9 mouse cellular contexts compared by ENCODE assay signal in the genomic region with DNA sequence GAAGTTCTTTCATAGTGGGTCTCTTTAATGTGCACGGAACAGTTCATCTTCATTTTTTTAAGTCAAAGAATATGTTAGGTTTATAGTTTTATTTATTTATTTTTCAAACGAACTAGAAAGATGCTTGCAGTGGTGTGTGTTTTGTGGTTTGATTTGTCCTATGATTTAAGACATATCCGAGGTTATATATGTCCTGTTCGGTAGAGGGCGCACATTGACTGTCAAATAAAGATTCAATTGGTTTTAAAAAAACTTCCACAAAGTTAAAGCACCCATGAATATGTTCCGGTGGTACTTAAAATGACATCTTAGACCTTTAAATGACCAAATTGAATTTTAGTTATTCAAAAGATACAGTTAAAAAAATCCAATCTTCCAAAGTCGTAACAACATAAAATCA. TPM values are rescaled to one million over a fixed set of nuclear protein-coding genes. Genes with fewer than 3 reads are reported as not detected.
A peak's percentile ranks its signal among the peaks of the same experiment; 100 is the strongest.
DNase-seq lines count a peak whose midpoint lies in the region; ATAC-seq and TF ChIP-seq lines count a peak whose summit lies in the region.
"Had no signal": no experiment of that assay in that cellular context is flagged by ENCODE, and none has a peak within 500 bp of the region (broad histone marks: within the 10 kb centered on the region; RNA-seq: fewer than 3 reads in every experiment).

No protein-coding gene starts in this region.

- no peaks in the 10 kb centered on the region for H3K9me3 ChIP-seq in embryonic facial prominence, embryonic 13.5 days
- H3K9me3 ChIP-seq in hindbrain, postnatal 0 days (ENCODE audit: low read length): no peaks in the 10 kb centered on the region

- H3K4me2 ChIP-seq in embryonic facial prominence, embryonic 13.5 days: peak overlapping the region; percentile 81
- peak overlapping the region; percentile 95 for H3K4me2 ChIP-seq in hindbrain, postnatal 0 days (ENCODE audit: low read depth, low read length)

- H3K79me2 ChIP-seq in liver, adult 2 months (ENCODE audit: control insufficient read depth, insufficient read depth, low read length): no peaks in the 10 kb centered on the region

- H3K4me1 ChIP-seq in embryonic facial prominence, embryonic 13.5 days: peaks cover 9% of the 10 kb centered on the region
- peaks cover 11% of the 10 kb centered on the region for H3K4me1 ChIP-seq in hindbrain, postnatal 0 days (ENCODE audit: insufficient read depth, low read length)
- peaks cover 2% of the 10 kb centered on the region; the same call in 1 of the 2 replicates for H3K4me1 ChIP-seq in liver, adult 2 months (ENCODE audit: control insufficient read depth, insufficient read depth, low read length)

- POLR2A ChIA-PET in Patski (lab: Charles Lee): no interaction called here

- H3K9ac ChIP-seq in embryonic facial prominence, embryonic 13.5 days: no peak overlapping the region
- no peak overlapping the region for H3K9ac ChIP-seq in hindbrain, postnatal 0 days (replicated peaks; ENCODE audit: low read length)
- no peak overlapping the region for H3K9ac ChIP-seq in liver, adult 2 months (ENCODE audit: low read depth, low read length)

- H3K27ac ChIP-seq in embryonic facial prominence, embryonic 13.5 days: no peak overlapping the region
- no peak overlapping the region for H3K27ac ChIP-seq in hindbrain, postnatal 0 days
- H3K27ac ChIP-seq in liver, adult 2 months (replicated peaks; ENCODE audit: insufficient read depth, low read depth, low read length): no peak overlapping the region

- DNase-seq in layer of hippocampus, adult 11-12 months (ENCODE audit: low spot score): peak; percentile 62
- no peak for DNase-seq in layer of hippocampus, postnatal 36 days
- DNase-seq in Patski (ENCODE audit: low read depth, low spot score): peak; percentile 2
- DNase-seq in hindbrain, postnatal 0 days (ENCODE audit: low spot score): peak; percentile 88
- peak; percentile 65 for DNase-seq in liver, adult 2 months (ENCODE audit: extremely low read depth, low read depth, low spot score)
- DNase-seq in right cerebral cortex, postnatal 14 days: peak; percentile 50

- peak; percentile 57 for TF ChIP-seq CTCF in Patski (IDR thresholded peaks at IDR 0.05)
- TF ChIP-seq CTCF in hindbrain, postnatal 0 days (IDR thresholded peaks at IDR 0.05; ENCODE audit: low read depth): peak; percentile 70
- TF ChIP-seq CTCF in liver, adult 2 months (IDR thresholded peaks at IDR 0.05; ENCODE audit: low read depth, low read length): peak; percentile 40

- H3K27me3 ChIP-seq in Patski: peaks cover 39% of the 10 kb centered on the region
- H3K27me3 ChIP-seq in embryonic facial prominence, embryonic 13.5 days: peaks cover 20% of the 10 kb centered on the region
- 0 out of 2 replicates have a peak, but pooled peaks cover 5% of the 10 kb centered on the region for H3K27me3 ChIP-seq in hindbrain, postnatal 0 days (ENCODE audit: insufficient read depth, low read length)
- H3K27me3 ChIP-seq in liver, adult 2 months (ENCODE audit: control insufficient read depth, insufficient read depth, low read length): peaks cover 6% of the 10 kb centered on the region; the same call in 1 of the 2 replicates

- CTCF ChIA-PET in Patski (lab: Charles Lee): interaction anchor here (0.8 to 1.9 kb wide), 2 partner anchors 15 to 790 kb away, joined by 3 to 5 read pairs; no protein-coding TSS in a partner anchor

- in situ Hi-C loops in Patski (cut with MboI; ENCODE audit: low pct_unique_long_range_greater_than_20kb): loop anchor here (10.0 to 25.0 kb wide), 2 partner anchors 650 to 793 kb away; no protein-coding TSS in a partner anchor

- no peak for TF ChIP-seq POLR2A in liver, adult 2 months (IDR thresholded peaks at IDR 0.05; ENCODE audit: extremely low read depth, insufficient read depth, low read length)

- WGBS in embryonic facial prominence, embryonic 13.5 days: 10% methylated on average over 7 of the region's 7 CpGs
- WGBS in hindbrain, postnatal 0 days: 9% methylated on average over 7 of the region's 7 CpGs
- WGBS in liver, adult 2 months: 8% methylated on average over 7 of the region's 7 CpGs

- peak overlapping the region; percentile 43 for H3K4me3 ChIP-seq in embryonic facial prominence, embryonic 13.5 days
- peak overlapping the region; percentile 43 for H3K4me3 ChIP-seq in hindbrain, postnatal 0 days (ENCODE audit: low read length)
- no peak overlapping the region for H3K4me3 ChIP-seq in liver, adult 2 months (ENCODE audit: insufficient read depth, low read depth, low read length)

- no peak for ATAC-seq in Patski
- ATAC-seq in embryonic facial prominence, embryonic 13.5 days (ENCODE audit: insufficient number of reproducible peaks, insufficient read depth, low FRiP score, low TSS enrichment, low read depth): no peak
- no peak; the same call in 1 of the 2 replicates for ATAC-seq in hindbrain, postnatal 0 days
- no peak for ATAC-seq in inflammation-experienced regulatory T-cells, adult 6 months

- H3K36me3 ChIP-seq in embryonic facial prominence, embryonic 13.5 days: no peaks in the 10 kb centered on the region
- H3K36me3 ChIP-seq in hindbrain, postnatal 0 days (ENCODE audit: insufficient read depth, low read length): no peaks in the 10 kb centered on the region
- H3K36me3 ChIP-seq in liver, adult 2 months (ENCODE audit: control insufficient read depth, insufficient read depth, low read length): no peaks in the 10 kb centered on the region

RNA-seq across cellular contexts. Expression of a gene that starts 30.3 kb away (rescaled TPM):
- under 1 TPM; 0.17 to 0.30 TPM for total RNA-seq in layer of hippocampus, postnatal 36 days (2021)
- polyA plus RNA-seq in Patski (2021): 0.03 TPM
- polyA plus RNA-seq in embryonic facial prominence, embryonic 13.5 days (2015; fragmentation: Nextera tagmentation; extraction: Ambion mirVana): 0.27 and 0.48 TPM in 2 replicates
- total RNA-seq in hindbrain, postnatal 0 days (2014; rRNA removed): 0.79 and 3.0 TPM in 2 replicates
- 1.8 and 1.9 TPM in 2 replicates for polyA plus RNA-seq in hindbrain, postnatal 0 days (2015; fragmentation: Nextera tagmentation; extraction: Ambion mirVana)
- total RNA-seq in liver, adult 2 months (2014; rRNA removed): not detected in 2 replicates
- polyA plus RNA-seq in liver, adult 2 months (2012; rRNA removed): not detected in 2 replicates
- not detected for polyA plus RNA-seq in inflammation-experienced regulatory T-cells, adult 6 months (2017; shearing (Covaris generic))
- total RNA-seq: common myeloid progenitor, adult 5-6 weeks had no signal

Comparison
In these comparisons a context has a peak if more than half of its experiments do, and no peak if none do; other contexts are left out.
1. DNase-seq: peak in layer of hippocampus, adult 11-12 months (single experiment), Patski (single experiment), hindbrain, postnatal 0 days (single experiment), liver, adult 2 months (single experiment) and right cerebral cortex, postnatal 14 days (single experiment); none in layer of hippocampus, postnatal 36 days (0 of 2).
2. Peak in every context shown above with its lines, with median percentiles within 50 percentile points of each other: CTCF ChIP-seq.